Mouse (Mus musculus) erythroid progenitor cell, adult 5-6 weeks (primary cell): ENCODE measurements at regions not wholly inside any gene's neighbourhood (a gene's known extent, or its start where the extent isn't known, plus 50 kb on each side); places are given as distances from the start of the nearest gene placed in this dataset.

Experiments
- ATAC-seq: replicated peaks from 2 replicates; pipeline ENCODE4 v1.8.0; 2016; ENCODE audit warnings: moderate number of reproducible peaks, mild to moderate bottlenecking, moderate TSS enrichment, inconsistent platforms; ENCODE audit not compliant: poor library complexity, low FRiP score, severe bottlenecking

DNA sequence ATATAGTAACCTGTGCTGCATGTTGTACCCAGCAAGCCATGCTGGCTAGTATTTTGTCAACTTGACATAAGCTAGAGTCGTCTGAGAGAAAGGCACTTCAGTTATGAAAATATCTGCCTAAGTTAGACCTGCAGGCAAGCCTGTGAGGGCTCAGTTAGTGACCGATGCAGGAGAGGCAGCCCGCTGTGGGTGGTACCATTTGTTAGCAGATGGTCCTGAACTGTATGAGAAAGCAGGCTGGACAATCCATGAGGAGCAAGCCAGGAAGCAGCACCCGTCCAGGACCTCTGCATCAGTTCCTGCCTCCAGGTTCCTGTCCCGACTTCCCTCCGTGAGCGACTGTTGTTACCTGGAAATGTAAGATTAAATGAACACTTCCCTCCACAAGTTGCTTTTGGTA, 440.9 kb upstream of the Kif2a start:
- no peak for ATAC-seq

GRCm38 (mm10) chr13:107461048-107461912, 439.4 kb upstream of the Kif2a start:
- ATAC-seq, result no peak

DNA sequence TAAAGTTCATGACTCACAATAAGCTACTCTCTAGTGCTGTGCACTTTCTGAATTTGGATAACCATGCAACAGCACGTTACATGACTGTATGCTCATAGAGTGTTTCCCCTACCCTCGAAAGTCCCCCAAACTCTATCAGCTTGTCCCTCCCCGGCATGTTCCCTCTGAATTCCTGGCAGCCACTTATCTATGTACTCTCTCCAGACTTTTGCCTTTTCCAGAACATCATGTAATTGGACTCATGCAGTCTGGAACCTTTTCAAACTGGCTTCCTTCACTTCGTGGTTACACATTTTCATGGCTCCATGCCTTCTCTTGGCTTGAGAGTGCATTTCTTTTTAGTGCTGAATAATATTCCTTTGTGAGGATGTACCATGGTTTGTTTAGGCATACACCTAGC, 436.8 kb upstream of the Kif2a start:
- no peak for ATAC-seq

DNA sequence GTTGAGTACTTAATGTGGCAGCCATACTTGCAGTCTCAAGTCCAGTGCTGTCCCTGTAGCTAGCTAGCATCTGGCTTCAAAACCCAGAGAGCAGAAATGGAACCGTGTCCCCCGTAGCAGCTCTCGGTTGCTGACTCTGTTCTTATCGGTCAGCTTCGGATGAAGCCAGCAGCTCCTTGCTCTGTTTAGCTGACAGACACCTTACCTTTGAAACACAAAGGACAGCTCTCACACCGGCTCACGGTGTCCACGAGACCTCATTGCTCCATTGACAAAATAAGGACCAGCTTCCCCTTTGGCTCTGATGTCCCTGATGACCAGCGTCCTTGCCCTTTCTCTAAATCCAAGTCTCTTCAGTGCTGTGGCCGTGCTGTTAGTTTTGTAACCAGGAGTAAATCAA, 435.3 kb upstream of the Kif2a start:
- ATAC-seq, result no peak

- ATAC-seq, result no peak
These were observed 434.5 kb upstream of the Kif2a start for GRCm38 (mm10) chr13:107456394-107456793.

DNA sequence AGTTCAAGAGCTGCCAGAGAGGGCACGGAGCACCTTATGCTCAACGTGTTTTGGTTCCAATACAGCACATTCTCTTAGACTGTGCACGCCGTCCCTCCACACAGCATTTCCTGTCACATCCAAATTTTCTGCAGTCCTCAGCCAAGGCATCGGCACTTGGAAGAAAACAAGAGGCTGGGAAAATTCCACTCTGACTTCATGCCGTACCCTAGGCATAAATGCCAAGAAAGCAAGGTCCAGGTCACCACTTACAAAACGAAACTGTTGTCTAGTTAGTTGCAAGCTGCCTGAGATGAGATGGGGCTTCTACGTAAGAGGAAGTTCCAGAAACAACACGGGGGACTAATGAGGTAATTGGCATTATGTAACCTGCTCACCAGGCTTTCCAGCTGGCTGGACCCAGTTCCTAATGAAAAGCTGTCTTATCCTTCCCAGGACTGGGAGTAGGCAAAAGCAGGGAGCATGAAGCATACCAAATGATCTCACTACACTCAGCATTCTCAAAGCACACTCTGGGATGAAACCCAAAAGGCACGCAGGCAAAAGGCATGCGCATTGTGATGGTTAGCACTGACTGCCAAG, 427.8 kb upstream of the Kif2a start:
- ATAC-seq, result no peak

GRCm38 (mm10) chr13:107447813-107448212, 425.9 kb upstream of the Kif2a start:
- ATAC-seq, result no peak

GRCm38 (mm10) chr13:107419363-107420155, 397.6 kb upstream of the Kif2a start:
- ATAC-seq, result no peak

DNA sequence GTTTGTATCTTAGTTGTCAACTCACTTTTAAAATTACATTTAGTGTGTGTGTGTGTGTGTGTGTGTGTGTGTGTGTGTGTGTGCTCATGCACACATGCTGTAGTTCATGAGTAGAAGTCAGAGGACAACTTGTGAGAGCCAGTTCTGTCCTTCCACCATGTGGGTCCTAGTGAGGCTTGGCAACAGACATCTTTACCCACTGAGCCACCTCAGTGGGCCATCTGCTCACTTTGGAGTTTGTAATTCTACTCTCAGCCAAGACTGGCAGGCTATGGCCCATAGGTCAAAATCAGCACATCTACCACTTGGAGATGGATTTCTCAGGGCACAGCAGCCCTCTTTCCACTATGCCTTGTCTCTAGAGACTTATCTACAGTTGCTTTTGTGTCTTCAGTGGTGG, 388.3 kb upstream of the Kif2a start:
- no peak for ATAC-seq

DNA sequence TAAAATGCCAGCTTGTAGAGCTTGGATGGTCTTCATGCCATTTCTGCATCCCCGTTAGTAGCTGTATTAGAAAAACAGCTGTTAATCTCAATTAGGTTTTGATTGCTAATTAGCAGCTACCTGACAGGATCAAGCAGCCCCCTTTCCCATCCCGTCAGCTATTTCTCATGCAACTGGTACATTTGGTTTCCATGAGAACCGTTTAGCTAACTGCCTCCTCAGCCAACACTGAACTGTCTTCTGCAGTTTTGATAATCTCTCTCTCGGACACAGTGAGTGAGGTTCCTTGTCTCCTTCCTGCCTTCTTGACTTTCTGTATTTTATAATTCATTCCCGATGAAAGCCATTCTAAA, 385.7 kb upstream of the Kif2a start:
- ATAC-seq, result no peak

- no peak for ATAC-seq
These were observed 385.2 kb upstream of the Kif2a start for GRCm38 (mm10) chr13:107406977-107407673.

DNA sequence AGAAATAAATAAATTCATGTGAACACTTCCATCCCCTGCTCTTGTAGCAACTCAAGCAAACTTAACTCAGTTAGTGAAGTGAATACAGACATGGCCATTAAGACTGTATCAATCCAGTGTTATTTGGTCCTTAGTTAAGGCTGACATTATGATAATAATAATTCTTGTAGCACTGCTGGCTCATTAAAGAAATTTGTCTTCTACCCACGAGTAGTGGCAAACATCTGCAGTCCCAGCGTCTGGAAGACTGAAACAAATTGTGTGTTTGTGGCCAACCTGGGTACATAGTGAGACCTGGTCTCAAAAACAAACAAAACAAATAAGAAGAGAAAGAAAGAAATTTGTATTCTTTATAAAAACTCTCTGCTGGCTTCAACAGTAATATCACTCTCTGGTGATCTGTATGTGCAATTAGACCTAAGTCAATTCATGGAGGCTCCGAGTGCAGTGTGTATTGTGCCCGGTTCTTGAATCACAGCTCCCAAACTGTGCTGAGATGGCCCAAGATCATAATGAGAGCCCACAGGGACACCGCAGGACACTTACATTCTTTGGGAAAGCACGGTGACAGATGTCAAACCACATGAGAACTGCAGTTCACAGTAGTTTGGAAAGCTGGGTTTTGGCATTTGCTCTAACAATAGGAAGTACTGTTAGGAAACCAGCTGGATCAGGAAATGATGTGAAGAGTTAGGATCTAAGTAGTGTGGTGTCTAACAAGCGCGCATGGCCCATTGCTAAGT, 376.9 kb upstream of the Kif2a start:
- ATAC-seq, result no peak

DNA sequence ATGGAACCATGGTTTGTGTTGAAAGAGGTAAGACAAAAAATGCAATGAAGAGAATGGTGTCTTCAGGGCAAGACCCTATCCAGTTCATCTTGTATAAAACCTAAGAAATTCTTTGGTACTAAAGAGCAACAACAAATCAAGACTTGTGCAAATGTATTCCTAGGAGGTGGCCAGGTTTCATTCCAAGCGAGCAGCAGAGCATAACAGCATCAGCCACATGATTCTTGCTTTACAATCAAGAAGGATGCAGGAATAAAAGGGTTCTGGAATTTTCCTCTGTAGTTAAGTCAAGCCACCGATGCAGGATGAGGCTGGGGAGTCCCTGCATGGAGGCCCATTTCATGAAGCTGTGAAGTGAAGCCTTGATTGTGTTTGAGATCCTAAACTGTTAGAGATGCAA, 374.1 kb upstream of the Kif2a start:
- ATAC-seq, result no peak

DNA sequence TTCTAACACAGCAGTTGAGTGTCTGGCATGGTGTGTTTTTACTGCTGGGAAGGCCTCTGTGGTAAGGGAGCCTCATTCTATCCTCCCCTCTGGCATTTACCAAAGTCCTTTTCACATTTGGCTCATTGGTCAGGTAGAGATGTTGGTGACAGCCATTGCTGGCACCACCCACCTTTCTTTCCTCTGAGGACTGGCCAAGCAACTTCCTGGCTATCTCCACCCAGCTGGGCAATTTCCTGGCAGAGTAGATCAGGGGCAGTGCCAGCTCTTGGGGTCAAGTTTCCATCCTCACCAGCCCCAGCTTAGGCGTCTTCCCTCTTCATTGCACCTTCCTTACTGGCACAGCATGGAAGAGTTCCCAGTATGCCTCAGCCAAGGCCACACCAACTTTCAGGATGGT, 372.5 kb upstream of the Kif2a start:
- no peak for ATAC-seq

DNA sequence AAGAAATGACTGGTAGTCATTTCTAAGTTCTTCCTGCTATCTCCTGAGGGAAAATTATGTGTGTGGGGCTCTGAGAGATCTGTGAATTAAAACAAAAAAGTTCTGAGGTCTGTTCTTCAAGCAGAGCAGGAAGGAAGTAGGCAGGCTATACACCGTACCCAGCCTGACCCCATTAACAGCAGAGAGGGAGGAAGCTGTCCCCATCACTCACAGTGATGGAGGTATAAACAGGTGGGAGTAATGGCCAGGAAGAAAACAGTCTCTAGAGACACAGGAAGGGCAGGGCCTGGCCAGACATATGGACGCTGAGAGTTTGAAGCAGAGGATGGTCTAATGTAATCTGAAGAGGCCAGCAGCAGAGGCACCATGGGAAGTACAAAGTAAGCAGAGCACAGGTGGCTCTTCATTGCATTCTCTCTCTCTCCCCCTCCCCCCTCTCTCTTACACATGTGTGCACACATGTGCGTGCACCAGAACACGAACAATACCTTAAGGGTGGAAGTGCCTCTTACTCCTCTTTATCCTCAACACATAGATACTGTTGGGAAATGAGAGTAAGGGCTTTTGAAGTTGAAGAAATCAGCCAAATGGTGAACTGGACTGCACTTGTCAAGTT, 367.7 kb upstream of the Kif2a start:
- ATAC-seq, result no peak

GRCm38 (mm10) chr13:107389074-107389473, 367.1 kb upstream of the Kif2a start:
- ATAC-seq, result no peak

DNA sequence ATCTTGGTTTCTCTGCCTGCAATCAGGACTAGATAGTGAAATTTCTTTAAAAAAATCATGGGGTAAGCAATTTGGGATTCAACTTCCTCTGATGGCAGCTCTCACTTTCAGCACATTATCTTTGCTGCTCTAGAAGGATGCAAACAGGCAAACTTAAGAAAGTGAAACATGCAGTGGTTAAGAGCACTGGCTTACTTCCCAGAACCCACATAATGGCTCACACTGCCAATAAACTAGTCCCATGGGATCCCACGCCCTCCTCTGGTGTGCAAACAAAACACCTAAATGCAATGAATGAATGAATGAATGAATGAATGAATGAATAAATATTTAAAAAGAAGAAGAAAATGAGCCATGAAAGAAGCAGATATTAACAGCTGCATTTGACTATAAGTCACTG, 356.1 kb upstream of the Kif2a start:
- no peak for ATAC-seq

DNA sequence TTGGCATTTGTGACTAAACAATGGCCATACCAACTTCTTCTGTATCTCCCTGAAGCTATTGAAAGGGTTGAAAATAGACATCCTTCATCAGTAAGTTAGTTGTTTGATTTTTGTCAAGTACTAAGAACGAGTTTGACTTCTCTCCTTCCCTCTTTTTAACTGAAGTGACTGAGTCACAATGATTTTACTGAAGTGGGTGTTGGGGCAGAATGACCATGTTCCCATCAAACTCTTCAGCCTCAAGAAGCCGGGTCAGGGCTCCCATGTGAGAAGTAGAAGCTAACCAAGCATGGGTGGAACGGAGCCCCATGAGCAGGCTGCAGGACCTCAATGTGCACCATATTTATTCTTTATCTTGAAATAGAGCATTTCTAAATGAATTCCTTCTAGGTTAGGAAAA, 350.7 kb upstream of the Kif2a start:
- no peak for ATAC-seq
